In genomic region chr2:151038811-151039222, GRCm38 (mm10) we compare ENCODE assay signal across 9 mouse cellular contexts. TPM values are rescaled to one million over a fixed set of nuclear protein-coding genes. Genes with fewer than 3 reads are reported as not detected.
A peak's percentile ranks its signal among the peaks of the same experiment; 100 is the strongest.
DNase-seq lines count a peak whose midpoint lies in the region; ATAC-seq and TF ChIP-seq lines count a peak whose summit lies in the region.
"Had no signal": no experiment of that assay in that cellular context is flagged by ENCODE, and none has a peak within 500 bp of the region (broad histone marks: within the 10 kb centered on the region; RNA-seq: fewer than 3 reads in every experiment).

No protein-coding gene starts in this region.

- H3K4me2 ChIP-seq in lung, embryonic 14.5 days, result peak overlapping the region; percentile 86
- H3K4me2 ChIP-seq in forebrain, postnatal 0 days (ENCODE audit: low read depth), result peak overlapping the region; percentile 83
- peak overlapping the region; percentile 84 for H3K4me2 ChIP-seq in lung, embryonic 16.5 days (ENCODE audit: low read depth, low read length)
- peak overlapping the region; percentile 90 for H3K4me2 ChIP-seq in stomach, postnatal 0 days (replicated peaks; ENCODE audit: low read depth)

- WGBS in lung, embryonic 14.5 days, result under 1% methylated on average over 27 of the region's 30 CpGs
- 1% methylated on average over 27 of the region's 30 CpGs for WGBS in forebrain, postnatal 0 days
- under 1% methylated on average over 30 of the region's 30 CpGs for WGBS in lung, embryonic 16.5 days
- 0% methylated on average over 27 of the region's 30 CpGs for WGBS in stomach, postnatal 0 days

- no peak for TF ChIP-seq EP300 in stomach, postnatal 0 days (optimal IDR thresholded peaks at IDR 0.05)

- peak overlapping the region; percentile 81; the same call in 1 of the 2 replicates for H3K27ac ChIP-seq in lung, embryonic 14.5 days (ENCODE audit: low read depth)
- H3K27ac ChIP-seq in forebrain, postnatal 0 days (ENCODE audit: low read depth, low read length), result peak overlapping the region; percentile 46
- H3K27ac ChIP-seq in lung, embryonic 16.5 days (ENCODE audit: low read length), result peak overlapping the region; percentile 68
- peak overlapping the region; percentile 76 for H3K27ac ChIP-seq in stomach, postnatal 0 days (replicated peaks)

- ATAC-seq in lung, embryonic 14.5 days (ENCODE audit: insufficient read depth), result no peak; the same call in 1 of the 2 replicates
- ATAC-seq in forebrain, postnatal 0 days, result peak; percentile 58
- ATAC-seq in lung, embryonic 16.5 days (ENCODE audit: low read depth), result peak; percentile 68
- ATAC-seq in stomach, postnatal 0 days (ENCODE audit: low FRiP score, low TSS enrichment), result peak; percentile 80

- no peaks in the 10 kb centered on the region for H3K36me3 ChIP-seq in lung, embryonic 14.5 days (ENCODE audit: insufficient read depth)
- no peaks in the 10 kb centered on the region for H3K36me3 ChIP-seq in forebrain, postnatal 0 days (ENCODE audit: insufficient read depth)
- H3K36me3 ChIP-seq in lung, embryonic 16.5 days (ENCODE audit: control insufficient read depth, insufficient read depth, low read length), result no peaks in the 10 kb centered on the region
- no peaks in the 10 kb centered on the region for H3K36me3 ChIP-seq in stomach, postnatal 0 days (ENCODE audit: control insufficient read depth, insufficient read depth, low read length)

- peaks cover 3% of the 10 kb centered on the region; the same call in 1 of the 2 replicates for H3K9me3 ChIP-seq in lung, embryonic 14.5 days (ENCODE audit: low read depth, low read length)
- no peaks in the 10 kb centered on the region for H3K9me3 ChIP-seq in forebrain, postnatal 0 days (ENCODE audit: low read length)
- no peaks in the 10 kb centered on the region for H3K9me3 ChIP-seq in lung, embryonic 16.5 days (ENCODE audit: control insufficient read depth, low read length)
- H3K9me3 ChIP-seq in stomach, postnatal 0 days (ENCODE audit: control insufficient read depth, low read length), result no peaks in the 10 kb centered on the region

- H3K27me3 ChIP-seq in lung, embryonic 14.5 days (ENCODE audit: insufficient read depth, low read length), result no peaks in the 10 kb centered on the region
- H3K27me3 ChIP-seq in forebrain, postnatal 0 days (ENCODE audit: insufficient read depth, low read length), result no peaks in the 10 kb centered on the region
- no peaks in the 10 kb centered on the region for H3K27me3 ChIP-seq in lung, embryonic 16.5 days (ENCODE audit: control insufficient read depth, insufficient read depth, low read depth, low read length)
- no peaks in the 10 kb centered on the region for H3K27me3 ChIP-seq in stomach, postnatal 0 days (ENCODE audit: control insufficient read depth, insufficient read depth, low read length)

- peaks cover 8% of the 10 kb centered on the region; the same call in 1 of the 2 replicates for H3K4me1 ChIP-seq in lung, embryonic 14.5 days (ENCODE audit: insufficient read depth)
- peaks cover 10% of the 10 kb centered on the region for H3K4me1 ChIP-seq in forebrain, postnatal 0 days (ENCODE audit: insufficient read depth)
- peaks cover 11% of the 10 kb centered on the region for H3K4me1 ChIP-seq in lung, embryonic 16.5 days (replicated peaks; ENCODE audit: control insufficient read depth, insufficient read depth, low read length)
- no peaks in the 10 kb centered on the region for H3K4me1 ChIP-seq in stomach, postnatal 0 days (replicated peaks; ENCODE audit: control insufficient read depth, insufficient read depth)

- TF ChIP-seq CTCF in lung, embryonic 14.5 days (IDR thresholded peaks at IDR 0.05; ENCODE audit: low read depth), result no peak
- no peak for TF ChIP-seq CTCF in forebrain, postnatal 0 days (IDR thresholded peaks at IDR 0.05; ENCODE audit: low read depth)
- TF ChIP-seq CTCF in stomach, postnatal 0 days (IDR thresholded peaks at IDR 0.05; ENCODE audit: low read depth), result no peak

- DNase-seq in lung, embryonic 14.5 days, result peak; percentile 69
- DNase-seq in lung, postnatal 10 days, result no peak
- DNase-seq in brain, adult 2 months (ENCODE audit: low read depth, low spot score), result peak; percentile 71
- no peak for DNase-seq in forebrain, postnatal 0 days
- DNase-seq in stomach, postnatal 0 days (ENCODE audit: low spot score), result no peak
- DNase-seq in layer of hippocampus, adult 8-10 months (ENCODE audit: low spot score in 2 of 2), result no peak
- DNase-seq in right cerebral cortex, postnatal 14 days, result no peak

- peak overlapping the region; percentile 99 for H3K9ac ChIP-seq in lung, embryonic 14.5 days
- H3K9ac ChIP-seq in forebrain, postnatal 0 days, result peak overlapping the region; percentile 85
- H3K9ac ChIP-seq in lung, embryonic 16.5 days (ENCODE audit: low read length), result peak overlapping the region; percentile 94
- peak overlapping the region; percentile 97 for H3K9ac ChIP-seq in stomach, postnatal 0 days (ENCODE audit: low read length)

- peak overlapping the region; percentile 91 for H3K4me3 ChIP-seq in lung, embryonic 14.5 days (ENCODE audit: low read depth, low read length)
- H3K4me3 ChIP-seq in forebrain, postnatal 0 days (ENCODE audit: low read depth, low read length), result peak overlapping the region; percentile 56
- H3K4me3 ChIP-seq in lung, embryonic 16.5 days (ENCODE audit: low read length), result peak overlapping the region; percentile 82
- H3K4me3 ChIP-seq in stomach, postnatal 0 days (ENCODE audit: low read depth, low read length), result peak overlapping the region; percentile 89

RNA-seq across cellular contexts. Expression of gene Ninl, which starts 0.4 kb away (rescaled TPM):
- polyA plus RNA-seq in lung, embryonic 14.5 days (2014; fragmentation: Nextera tagmentation; extraction: Ambion mirVana), result 12.6 and 20.3 TPM in 2 replicates
- 7.4 and 14.9 TPM in 2 replicates for total RNA-seq in forebrain, postnatal 0 days (2014; rRNA removed)
- 2.6 and 4.7 TPM in 2 replicates for polyA plus RNA-seq in forebrain, postnatal 0 days (2015; fragmentation: Nextera tagmentation; extraction: Ambion mirVana)
- 8.7 and 9.7 TPM in 2 replicates for polyA plus RNA-seq in lung, embryonic 16.5 days (2015; fragmentation: Nextera tagmentation; extraction: Ambion mirVana)
- 1.9 and 2.3 TPM in 2 replicates for polyA plus RNA-seq in stomach, postnatal 0 days (2015; fragmentation: Nextera tagmentation; extraction: Ambion mirVana)
- total RNA-seq in layer of hippocampus, adult 8-10 months (2022), result 1 to 10 TPM; 5.2 to 7.4 (median 6.4) TPM

RNA-seq across cellular contexts. Expression of gene Nanp, which starts 0.4 kb away (rescaled TPM):
- 48.5 and 49.9 TPM in 2 replicates for polyA plus RNA-seq in lung, embryonic 14.5 days (2014; fragmentation: Nextera tagmentation; extraction: Ambion mirVana)
- 13.1 and 14.0 TPM in 2 replicates for total RNA-seq in forebrain, postnatal 0 days (2014; rRNA removed)
- 29.1 and 31.4 TPM in 2 replicates for polyA plus RNA-seq in forebrain, postnatal 0 days (2015; fragmentation: Nextera tagmentation; extraction: Ambion mirVana)
- 46.4 and 48.9 TPM in 2 replicates for polyA plus RNA-seq in lung, embryonic 16.5 days (2015; fragmentation: Nextera tagmentation; extraction: Ambion mirVana)
- polyA plus RNA-seq in stomach, postnatal 0 days (2015; fragmentation: Nextera tagmentation; extraction: Ambion mirVana), result 34.1 and 35.5 TPM in 2 replicates
- total RNA-seq in layer of hippocampus, adult 8-10 months (2022), result 10 to 100 TPM; 16.1 to 26.7 (median 22.6) TPM

RNA-seq across cellular contexts. Expression of gene Gm14151, which starts 53.3 kb away (rescaled TPM):
- polyA plus RNA-seq in lung, embryonic 14.5 days (2014; fragmentation: Nextera tagmentation; extraction: Ambion mirVana), result not detected in 2 replicates
- not detected in 2 replicates for total RNA-seq in forebrain, postnatal 0 days (2014; rRNA removed)
- not detected in 2 replicates for polyA plus RNA-seq in forebrain, postnatal 0 days (2015; fragmentation: Nextera tagmentation; extraction: Ambion mirVana)
- not detected in 2 replicates for polyA plus RNA-seq in lung, embryonic 16.5 days (2015; fragmentation: Nextera tagmentation; extraction: Ambion mirVana)
- polyA plus RNA-seq in stomach, postnatal 0 days (2015; fragmentation: Nextera tagmentation; extraction: Ambion mirVana), result not detected in 2 replicates
- not detected for total RNA-seq in layer of hippocampus, adult 8-10 months (2022)
- polyA plus RNA-seq: large intestine, adult 2 months had no signal

RNA-seq across cellular contexts. Expression of gene Gm14147, which starts 59.2 kb away (rescaled TPM):
- not detected in 2 replicates for polyA plus RNA-seq in lung, embryonic 14.5 days (2014; fragmentation: Nextera tagmentation; extraction: Ambion mirVana)
- total RNA-seq in forebrain, postnatal 0 days (2014; rRNA removed), result not detected in 2 replicates
- not detected in 2 replicates for polyA plus RNA-seq in forebrain, postnatal 0 days (2015; fragmentation: Nextera tagmentation; extraction: Ambion mirVana)
- not detected in 2 replicates for polyA plus RNA-seq in lung, embryonic 16.5 days (2015; fragmentation: Nextera tagmentation; extraction: Ambion mirVana)
- not detected in 2 replicates for polyA plus RNA-seq in stomach, postnatal 0 days (2015; fragmentation: Nextera tagmentation; extraction: Ambion mirVana)
- not detected for total RNA-seq in layer of hippocampus, adult 8-10 months (2022)
- polyA plus RNA-seq: large intestine, adult 2 months had no signal

Comparison
In these comparisons a context has a peak if more than half of its experiments do, and no peak if none do; other contexts are left out.
1. DNase-seq: peak in lung, embryonic 14.5 days (single experiment) and brain, adult 2 months (single experiment); none in lung, postnatal 10 days (single experiment), forebrain, postnatal 0 days (single experiment), stomach, postnatal 0 days (single experiment), layer of hippocampus, adult 8-10 months (0 of 2) and right cerebral cortex, postnatal 14 days (single experiment).
2. Peak in every context shown above with its lines, with median percentiles within 50 percentile points of each other: H3K27ac ChIP-seq, H3K4me2 ChIP-seq, H3K4me3 ChIP-seq and H3K9ac ChIP-seq.